Mouse (Mus musculus) lung, postnatal 0 days (tissue): ENCODE measurements around the gene Eml1. TPM values are rescaled to one million over a fixed set of nuclear protein-coding genes. Genes with fewer than 3 reads are reported as not detected.

ENCODE experiments used
- ATAC-seq: fragments of 200-750 bp; cut with Nextera tagmentation; 2 replicates; pipeline ENCODE4 v1.8.0; 2017; ENCODE audit warnings: moderate library complexity
- DNase-seq: peaks from one replicate; pipeline ENCODE4 v3.0.0-alpha.2; 2016; ENCODE audit warnings: low spot score
- H3K27ac ChIP-seq: fragments of 300-500 bp; sonication (generic); 2 replicates; pipeline ENCODE4 v1.5.1; 2014; ENCODE audit warnings: antibody characterized with exemption, mild to moderate bottlenecking, low read length, mixed read lengths
- H3K27me3 ChIP-seq: fragments of 300-500 bp; sonication (generic); replicated peaks from 2 replicates; pipeline ENCODE4 v1.6.1; 2014; ENCODE audit warnings: low read length, mixed read lengths; ENCODE audit not compliant: insufficient read depth
- H3K36me3 ChIP-seq: fragments of 300-500 bp; sonication (generic); 2 replicates; pipeline ENCODE4 v1.6.1; 2014; ENCODE audit warnings: low read length, mixed read lengths; ENCODE audit not compliant: insufficient read depth
- H3K4me1 ChIP-seq: fragments of 300-500 bp; sonication (generic); 2 replicates; pipeline ENCODE4 v1.6.1; 2014; ENCODE audit warnings: antibody characterized with exemption, low read depth, low read length, mixed read lengths; ENCODE audit not compliant: insufficient read depth
- H3K4me2 ChIP-seq: fragments of 300-500 bp; sonication (generic); replicated peaks from 2 replicates; pipeline ENCODE4 v1.6.1; 2014; ENCODE audit warnings: low read depth, mild to moderate bottlenecking, low read length, moderate library complexity, mixed read lengths
- H3K4me3 ChIP-seq: fragments of 300-500 bp; sonication (generic); 2 replicates; pipeline ENCODE4 v1.5.1; 2014; ENCODE audit warnings: low read depth, low read length
- H3K9ac ChIP-seq: fragments of 300-500 bp; sonication (generic); replicated peaks from 2 replicates; pipeline ENCODE4 v1.6.1; 2014; ENCODE audit warnings: low read depth, mild to moderate bottlenecking
- H3K9me3 ChIP-seq: fragments of 300-500 bp; sonication (generic); 2 replicates; pipeline ENCODE4 v1.6.1; 2016; ENCODE audit warnings: low read length, mixed read lengths
- CTCF ChIP-seq: IDR thresholded peaks from 2 replicates; pipeline ENCODE4 v1.5.1; 2016; ENCODE audit warnings: antibody characterized with exemption, mild to moderate bottlenecking
- EP300 ChIP-seq: IDR thresholded peaks from 2 replicates; pipeline ENCODE4 v1.6.1; 2016; ENCODE audit warnings: antibody characterized with exemption, mild to moderate bottlenecking, control low read depth
- WGBS: fragments of 180-500 bp; shearing (Covaris S2); extraction: QIAGEN DNeasy Blood & Tissue Kit; methylation state at CpG from one replicate; pipeline ENCODE4 v1.1.7; 2014; 5-methylcytosine and 5-hydroxymethylcytosine counted together
- polyA plus RNA-seq: library from polyadenylated mRNA; unstranded; fragments of >200 nt; fragmentation: Nextera tagmentation; extraction: Ambion mirVana; gene quantifications from 2 replicates; pipeline ENCODE4 v1.2.1, GENCODE M21; 2015

Gene Eml1
- polyA plus RNA-seq, 1 experiment from 2014 or later, result 55.0 TPM

DNA sequence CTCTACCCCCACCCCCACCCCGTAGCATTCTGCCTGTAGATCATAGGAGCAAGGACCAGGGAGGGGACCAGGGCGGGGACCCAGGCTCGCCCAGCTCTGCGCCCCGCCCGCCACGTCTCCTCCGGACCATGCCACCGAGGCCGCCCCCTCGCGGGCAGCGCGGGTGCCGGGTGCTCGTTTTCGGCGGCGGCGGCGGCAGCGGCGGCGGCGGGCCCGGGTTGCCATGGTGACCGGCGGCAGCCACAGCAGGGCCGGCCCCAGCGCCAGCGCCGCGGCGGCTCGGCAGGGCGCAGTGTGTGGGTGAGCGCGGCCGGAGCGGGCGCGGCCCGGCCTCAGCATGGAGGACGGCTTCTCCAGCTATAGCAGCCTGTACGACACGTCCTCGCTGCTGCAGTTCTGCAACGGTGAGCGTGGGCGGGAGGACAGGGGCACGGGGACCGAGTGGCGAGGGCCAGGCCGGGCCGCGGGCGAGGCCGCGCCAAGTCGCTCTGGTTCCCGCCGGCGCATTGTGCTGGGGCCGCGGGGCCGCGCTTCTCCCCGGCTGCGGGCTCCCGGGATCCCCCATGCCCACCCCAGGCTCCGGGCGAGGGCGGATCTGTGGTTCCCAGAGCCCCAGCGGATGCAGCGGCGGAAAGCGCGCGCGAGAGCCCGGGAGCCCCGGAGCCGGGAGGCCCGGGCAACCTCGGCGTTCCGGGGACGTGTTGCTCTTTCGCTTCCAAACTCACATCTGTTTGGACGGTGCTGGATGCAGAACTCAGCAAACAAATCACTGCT lies 52.3 kb downstream of the Eml1 start:
- Histone ChIP-seq H3K27me3 (no peaks in the 10 kb centered on the region), H3K9ac (peak overlapping the region; percentile 75), H3K9me3 (no peaks in the 10 kb centered on the region), H3K4me1 (no peaks in the 10 kb centered on the region), H3K4me2 (peak overlapping the region; percentile 89), H3K36me3 (no peaks in the 10 kb centered on the region; the same call in 1 of the 2 replicates), H3K27ac (peak overlapping the region; percentile 84), H3K4me3 (peak overlapping the region; percentile 79)
- DNase-seq, result peak; percentile 95
- WGBS, result 2% methylated on average over 71 of the region's 90 CpGs
- TF ChIP-seq CTCF (peak; percentile 42; the same call in 1 of the 2 replicates), EP300 (no peak)
- ATAC-seq, result peak; percentile 94

DNA sequence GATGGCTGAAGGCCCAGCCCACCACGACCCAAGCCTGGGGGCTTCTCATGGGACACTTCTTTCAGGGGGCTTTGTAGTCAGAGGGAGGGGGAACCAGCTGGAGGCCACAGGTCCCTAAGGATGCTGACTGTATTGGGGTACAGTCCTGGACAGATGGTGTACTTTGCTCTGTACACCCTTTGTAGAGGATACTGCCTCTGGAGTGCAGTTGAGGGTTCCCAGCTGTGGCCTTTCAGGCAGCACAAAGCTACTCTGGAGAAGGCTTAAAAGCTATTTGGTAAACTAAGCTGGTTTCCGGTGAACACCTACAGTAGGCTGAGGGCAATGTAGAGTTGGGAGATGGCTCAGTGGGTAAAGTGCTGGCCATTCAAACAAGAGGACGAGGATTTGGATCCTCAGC lies 60.2 kb downstream of the Eml1 start:
- Histone ChIP-seq H3K27ac (no peak overlapping the region), H3K36me3 (no peaks in the 10 kb centered on the region), H3K4me2 (no peak overlapping the region), H3K4me1 (0 out of 2 replicates have a peak, but pooled peaks cover 3% of the 10 kb centered on the region), H3K27me3 (no peaks in the 10 kb centered on the region), H3K9ac (no peak overlapping the region), H3K4me3 (no peak overlapping the region), H3K9me3 (no peaks in the 10 kb centered on the region)
- peak; percentile 52 for ATAC-seq
- DNase-seq, result peak; percentile 64
- 53% methylated on average over 3 of the region's 3 CpGs for WGBS
- TF ChIP-seq EP300 (no peak), CTCF (no peak)

DNA sequence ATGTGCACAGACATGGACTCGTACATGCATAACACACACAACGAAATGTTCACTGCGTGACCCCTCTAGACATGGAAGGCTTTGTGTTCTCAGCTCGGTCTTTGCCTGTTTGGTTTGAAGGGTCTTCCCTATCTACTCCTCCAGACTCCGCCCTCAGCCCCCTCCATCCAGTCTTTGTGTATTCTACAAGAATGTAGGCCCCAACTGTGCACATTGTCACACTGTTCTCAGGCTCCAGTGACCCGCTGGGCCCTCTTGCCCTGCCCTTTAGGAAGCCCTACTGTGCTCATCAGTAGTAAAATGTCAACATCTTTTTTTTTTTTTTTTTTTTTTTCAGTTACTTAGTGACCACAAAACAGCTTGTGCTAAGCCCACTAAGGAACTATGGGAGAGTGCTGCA lies 61.0 kb downstream of the Eml1 start:
- Histone ChIP-seq H3K4me3 (no peak overlapping the region), H3K36me3 (no peaks in the 10 kb centered on the region), H3K4me2 (no peak overlapping the region), H3K9ac (no peak overlapping the region), H3K27ac (no peak overlapping the region), H3K9me3 (no peaks in the 10 kb centered on the region), H3K27me3 (no peaks in the 10 kb centered on the region), H3K4me1 (0 out of 2 replicates have a peak, but pooled peaks cover 3% of the 10 kb centered on the region)
- DNase-seq, result no peak
- WGBS, result 82% methylated on average over 6 of the region's 6 CpGs
- no peak for ATAC-seq
- TF ChIP-seq CTCF, result no peak
- no peak for TF ChIP-seq EP300

DNA sequence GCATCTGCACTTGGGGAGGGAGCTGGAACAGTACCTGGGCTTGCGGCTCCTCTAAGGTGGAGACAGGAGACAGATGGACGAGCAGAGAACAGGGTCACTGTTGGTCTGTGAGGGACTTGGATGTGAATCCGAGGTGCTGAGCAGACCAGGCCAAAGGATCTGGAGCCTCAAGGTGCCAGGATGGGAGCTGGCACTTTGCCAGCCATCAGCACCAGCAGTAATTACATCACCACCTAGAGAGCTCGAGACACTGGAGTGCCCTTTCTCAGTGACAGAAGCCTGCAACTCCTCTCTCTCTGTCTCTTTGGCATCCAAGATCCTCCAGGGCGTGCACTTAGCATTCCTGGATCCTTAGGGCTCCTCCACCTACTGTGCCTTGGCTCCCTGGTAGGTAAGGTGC lies 61.8 kb downstream of the Eml1 start:
- no peak for ATAC-seq
- 66% methylated on average over 5 of the region's 5 CpGs for WGBS
- DNase-seq, result no peak
- H3K9ac ChIP-seq, result no peak overlapping the region
- H3K4me2 ChIP-seq, result 0 out of 2 replicates have a peak overlapping the region, but pooled peaks have one; percentile 14
- TF ChIP-seq CTCF (no peak), EP300 (no peak)
- H3K4me3 ChIP-seq, result no peak overlapping the region
- 0 out of 2 replicates have a peak, but pooled peaks cover 3% of the 10 kb centered on the region for H3K4me1 ChIP-seq
- H3K36me3 ChIP-seq, result no peaks in the 10 kb centered on the region
- peak overlapping the region; percentile 26; the same call in 1 of the 2 replicates for H3K27ac ChIP-seq
- no peaks in the 10 kb centered on the region for H3K27me3 ChIP-seq
- H3K9me3 ChIP-seq, result no peaks in the 10 kb centered on the region

DNA sequence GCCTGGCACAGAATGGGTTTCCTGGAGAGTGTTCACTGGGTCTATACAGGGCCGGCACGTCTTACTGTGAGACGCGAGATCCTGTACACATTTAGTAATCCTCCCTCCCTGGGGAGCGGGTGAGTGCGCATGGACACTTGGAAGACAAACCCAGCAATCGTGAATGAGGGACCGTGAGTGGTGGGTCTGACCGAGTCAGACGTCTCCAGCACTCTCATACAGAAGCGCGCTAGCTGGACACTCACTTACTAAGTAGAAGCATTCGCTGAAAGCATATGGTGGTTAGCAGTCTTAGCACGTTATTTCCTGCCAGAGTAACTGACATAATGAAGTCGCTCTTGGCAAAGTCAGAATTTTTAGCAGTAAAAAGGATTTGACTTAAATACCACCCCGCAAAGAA lies 62.3 kb downstream of the Eml1 start:
- peak; percentile 48 for DNase-seq
- 60% methylated on average over 16 of the region's 16 CpGs for WGBS
- H3K27ac ChIP-seq, result peak overlapping the region; percentile 26; the same call in 1 of the 2 replicates
- TF ChIP-seq EP300 (no peak), CTCF (no peak)
- 0 out of 2 replicates have a peak, but pooled peaks have one; percentile 3 for ATAC-seq
- 0 out of 2 replicates have a peak overlapping the region, but pooled peaks have one; percentile 14 for H3K4me2 ChIP-seq
- H3K27me3 ChIP-seq, result no peaks in the 10 kb centered on the region
- 0 out of 2 replicates have a peak, but pooled peaks cover 3% of the 10 kb centered on the region for H3K4me1 ChIP-seq
- H3K36me3 ChIP-seq, result no peaks in the 10 kb centered on the region
- H3K4me3 ChIP-seq, result no peak overlapping the region
- H3K9ac ChIP-seq, result no peak overlapping the region
- no peaks in the 10 kb centered on the region for H3K9me3 ChIP-seq

DNA sequence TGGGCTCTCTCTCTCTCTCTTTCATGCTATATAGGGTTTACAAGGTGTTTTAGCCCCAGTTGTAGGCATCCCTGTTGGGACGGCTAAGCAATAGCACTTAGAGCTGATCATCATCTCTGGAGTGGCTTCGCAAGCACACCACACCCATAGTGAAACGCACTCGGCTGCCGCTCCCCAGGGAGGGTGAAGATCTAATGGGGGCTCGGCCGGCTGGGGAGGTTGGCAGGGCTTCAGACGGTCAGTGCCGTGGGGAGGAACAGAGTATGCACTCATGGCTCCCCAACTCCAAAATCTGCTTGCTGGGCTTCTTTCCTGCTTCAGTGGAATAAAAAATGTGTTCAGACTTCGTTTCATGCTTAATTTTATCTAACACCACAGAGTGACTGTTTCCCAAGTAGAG lies 62.7 kb downstream of the Eml1 start:
- Histone ChIP-seq H3K4me1 (0 out of 2 replicates have a peak, but pooled peaks cover 3% of the 10 kb centered on the region), H3K4me2 (no peak overlapping the region), H3K4me3 (no peak overlapping the region), H3K27me3 (no peaks in the 10 kb centered on the region), H3K36me3 (no peaks in the 10 kb centered on the region), H3K9ac (no peak overlapping the region), H3K27ac (no peak overlapping the region), H3K9me3 (no peaks in the 10 kb centered on the region)
- TF ChIP-seq EP300, result no peak
- no peak for TF ChIP-seq CTCF
- DNase-seq (no peak), ATAC-seq (no peak)
- WGBS, result 32% methylated on average over 10 of the region's 10 CpGs
